Mouse (Mus musculus) mature B cell (primary cell): Measurements from ENCODE around the gene Zrsr2.

Experiments
- in situ Hi-C: fragments of 300-500 bp; cut with MboI; formaldehyde crosslinking; loops from 2 replicates; pipeline ENCODE4 v1.14.3; 2019

Gene Zrsr2

GRCm38 (mm10) chrX:163958467-163958875 lies at the start of gene Zrsr2:
Gene Zrsr2 (minus strand): TSS chrX:163958661.
- in situ Hi-C loops = no loop called here

GRCm38 (mm10) chrX:164004809-164005208 lies 46.3 kb upstream of the Zrsr2 start:
- in situ Hi-C loops = no loop called here

GRCm38 (mm10) chrX:163999848-164000247 lies 41.4 kb upstream of the Zrsr2 start:
- in situ Hi-C loops = no loop called here

- in situ Hi-C loops = no loop called here
Measured at GRCm38 (mm10) chrX:163996754-163997153, 38.3 kb upstream of the Zrsr2 start.

GRCm38 (mm10) chrX:163987718-163988374 lies 29.4 kb upstream of the Zrsr2 start:
- in situ Hi-C loops = no loop called here

GRCm38 (mm10) chrX:163982129-163982528 lies 23.7 kb upstream of the Zrsr2 start:
- in situ Hi-C loops = no loop called here

GRCm38 (mm10) chrX:163981500-163981899 lies 23.0 kb upstream of the Zrsr2 start:
- in situ Hi-C loops = no loop called here

- in situ Hi-C loops = no loop called here
Measured at GRCm38 (mm10) chrX:163981092-163981491, 22.6 kb upstream of the Zrsr2 start.

- in situ Hi-C loops = no loop called here
Measured at GRCm38 (mm10) chrX:163957803-163958466, 526 bp downstream of the Zrsr2 start.

GRCm38 (mm10) chrX:163957381-163957780 lies 1.1 kb downstream of the Zrsr2 start:
- in situ Hi-C loops = no loop called here

GRCm38 (mm10) chrX:163951618-163952017 lies 6.8 kb downstream of the Zrsr2 start:
- in situ Hi-C loops = no loop called here

- in situ Hi-C loops = no loop called here
Measured at GRCm38 (mm10) chrX:163944381-163944780, 14.1 kb downstream of the Zrsr2 start.

- in situ Hi-C loops = no loop called here
Measured at GRCm38 (mm10) chrX:163938587-163938986, 19.9 kb downstream of the Zrsr2 start.

GRCm38 (mm10) chrX:163934731-163935130 lies 23.7 kb downstream of the Zrsr2 start:
- in situ Hi-C loops = no loop called here

GRCm38 (mm10) chrX:163929550-163929949 lies 28.9 kb downstream of the Zrsr2 start:
- in situ Hi-C loops = no loop called here

GRCm38 (mm10) chrX:163912791-163913190 lies 45.7 kb downstream of the Zrsr2 start:
- in situ Hi-C loops = no loop called here

GRCm38 (mm10) chrX:163909381-163909780 lies 49.1 kb downstream of the Zrsr2 start:
- in situ Hi-C loops = no loop called here

GRCm38 (mm10) chrX:163908337-163909250 lies 49.9 kb downstream of the Zrsr2 start, which contains the start of gene Ap1s2:
Gene Ap1s2 (plus strand): TSS chrX:163909017.
- in situ Hi-C loops = no loop called here

- in situ Hi-C loops = no loop called here
Measured at GRCm38 (mm10) chrX:163908003-163908336, 50.5 kb downstream of the Zrsr2 start.

GRCm38 (mm10) chrX:163906861-163907260 lies 51.6 kb downstream of the Zrsr2 start:
- in situ Hi-C loops = no loop called here

GRCm38 (mm10) chrX:163899431-163900020 lies 58.9 kb downstream of the Zrsr2 start:
- in situ Hi-C loops = no loop called here

- in situ Hi-C loops = no loop called here
Measured at GRCm38 (mm10) chrX:163897354-163897753, 61.1 kb downstream of the Zrsr2 start.
